16 mouse cellular contexts compared by ENCODE assay signal in genomic region chr4:134312901-134313300, GRCm38 (mm10). TPM values are rescaled to one million over a fixed set of nuclear protein-coding genes. Genes with fewer than 3 reads are reported as not detected.
DNase-seq lines count a peak whose midpoint lies in the region; ATAC-seq and TF ChIP-seq lines count a peak whose summit lies in the region.
"Had no signal": no experiment of that assay in that cellular context is flagged by ENCODE, and none has a peak within 500 bp of the region (broad histone marks: within the 10 kb centered on the region; RNA-seq: fewer than 3 reads in every experiment).

No protein-coding gene starts in this region.

- H3K9me3 ChIP-seq in forebrain, postnatal 0 days (ENCODE audit: low read length): no peaks in the 10 kb centered on the region
- H3K9me3 ChIP-seq in forebrain, embryonic 16.5 days (ENCODE audit: control insufficient read depth, low read length): 0 out of 2 replicates have a peak, but pooled peaks cover 3% of the 10 kb centered on the region
- H3K9me3 ChIP-seq in liver, postnatal 0 days (ENCODE audit: low read length): no peaks in the 10 kb centered on the region
- H3K9me3 ChIP-seq in liver, embryonic 11.5 days (ENCODE audit: control insufficient read depth, low read length): no peaks in the 10 kb centered on the region
- no peaks in the 10 kb centered on the region for H3K9me3 ChIP-seq in ES-E14 (ENCODE audit: control insufficient read depth, insufficient read depth, low read depth, low read length)
- H3K9me3 ChIP-seq: embryonic facial prominence, embryonic 12.5 days; forebrain, embryonic 13.5 days; hindbrain, embryonic 15.5 days had no signal

- H3K4me2 ChIP-seq in forebrain, postnatal 0 days (ENCODE audit: low read depth): no peak overlapping the region
- H3K4me2 ChIP-seq in forebrain, embryonic 16.5 days (ENCODE audit: low read length): no peak overlapping the region
- H3K4me2 ChIP-seq in liver, postnatal 0 days (ENCODE audit: low read depth, low read length): no peak overlapping the region
- H3K4me2 ChIP-seq in liver, embryonic 11.5 days: no peak overlapping the region
- H3K4me2 ChIP-seq: embryonic facial prominence, embryonic 12.5 days; forebrain, embryonic 13.5 days; hindbrain, embryonic 15.5 days; liver, embryonic 12.5 days had no signal

- in situ Hi-C loops in ES-E14 (cut with MboI; ENCODE audit: low sequenced_read_pairs in 2 of 2, unreplicated experiment in 2 of 2): no loop called here

- TF ChIP-seq EP300 in liver, postnatal 0 days (IDR thresholded peaks at IDR 0.05; ENCODE audit: low read depth): no peak

- no peak for DNase-seq in forebrain, postnatal 0 days
- DNase-seq in liver, postnatal 0 days: no peak
- no peak for DNase-seq in liver, embryonic 11.5 days (ENCODE audit: low spot score)
- peak; percentile 63 for DNase-seq in ES-E14 (ENCODE audit: low read depth, low spot score)
- peak; percentile 32 for DNase-seq in splenic B cell, adult 2 months (ENCODE audit: low read depth, low spot score)
- no peak for DNase-seq in left cerebral cortex, postnatal 36 days (ENCODE audit: low spot score in 2 of 2)
- DNase-seq: adrenal gland, adult 8-10 months; cerebellum, adult 11 months; gastrocnemius, postnatal 14 days; thymus, postnatal 36 days had no signal

- no peak overlapping the region for H3K9ac ChIP-seq in forebrain, postnatal 0 days
- H3K9ac ChIP-seq in forebrain, embryonic 16.5 days (replicated peaks; ENCODE audit: low read depth, low read length): no peak overlapping the region
- H3K9ac ChIP-seq in liver, postnatal 0 days (replicated peaks): no peak overlapping the region
- no peak overlapping the region for H3K9ac ChIP-seq in liver, embryonic 11.5 days (ENCODE audit: low read depth, low read length)
- H3K9ac ChIP-seq in ES-E14 (ENCODE audit: insufficient read depth, low read depth, low read length, poor library complexity, severe bottlenecking): no peak overlapping the region
- H3K9ac ChIP-seq: embryonic facial prominence, embryonic 12.5 days; forebrain, embryonic 13.5 days; hindbrain, embryonic 15.5 days; liver, embryonic 12.5 days had no signal

- H3K27me3 ChIP-seq in forebrain, postnatal 0 days (ENCODE audit: insufficient read depth, low read length): no peaks in the 10 kb centered on the region
- no peaks in the 10 kb centered on the region for H3K27me3 ChIP-seq in forebrain, embryonic 16.5 days (replicated peaks; ENCODE audit: control insufficient read depth, insufficient read depth, low read length)
- H3K27me3 ChIP-seq in liver, postnatal 0 days (ENCODE audit: insufficient read depth, low read length): 0 out of 2 replicates have a peak, but pooled peaks cover 3% of the 10 kb centered on the region
- no peaks in the 10 kb centered on the region for H3K27me3 ChIP-seq in liver, embryonic 11.5 days (replicated peaks; ENCODE audit: control insufficient read depth, insufficient read depth, low read length)
- H3K27me3 ChIP-seq in splenic B cell, adult 2 months (ENCODE audit: control insufficient read depth, insufficient read depth, low read length, poor library complexity, severe bottlenecking): no peaks in the 10 kb centered on the region
- H3K27me3 ChIP-seq: embryonic facial prominence, embryonic 12.5 days; forebrain, embryonic 13.5 days; hindbrain, embryonic 15.5 days had no signal

- H3K4me3 ChIP-seq in forebrain, postnatal 0 days (ENCODE audit: low read depth, low read length): no peak overlapping the region
- no peak overlapping the region for H3K4me3 ChIP-seq in forebrain, embryonic 16.5 days (replicated peaks; ENCODE audit: low read length)
- no peak overlapping the region for H3K4me3 ChIP-seq in liver, postnatal 0 days (ENCODE audit: low read depth, low read length)
- no peak overlapping the region for H3K4me3 ChIP-seq in liver, embryonic 11.5 days (ENCODE audit: low read depth, low read length)
- H3K4me3 ChIP-seq in ES-E14 (ENCODE audit: insufficient read depth in 1 of 2, low read depth in 1 of 2, low read length in 2 of 2, poor library complexity in 1 of 2, severe bottlenecking in 1 of 2): no peak overlapping the region
- H3K4me3 ChIP-seq: embryonic facial prominence, embryonic 12.5 days; forebrain, embryonic 13.5 days; hindbrain, embryonic 15.5 days; liver, embryonic 12.5 days had no signal

- TF ChIP-seq CTCF in forebrain, postnatal 0 days (IDR thresholded peaks at IDR 0.05; ENCODE audit: low read depth): peak; percentile 41
- TF ChIP-seq CTCF in liver, postnatal 0 days (IDR thresholded peaks at IDR 0.05; ENCODE audit: low read depth): peak; percentile 53

- 94% methylated on average over 6 of the region's 6 CpGs for WGBS in forebrain, postnatal 0 days
- WGBS in forebrain, embryonic 16.5 days: 96% methylated on average over 6 of the region's 6 CpGs
- 85% methylated on average over 6 of the region's 6 CpGs for WGBS in liver, postnatal 0 days (ENCODE audit: insufficient replicate concordance)
- WGBS in liver, embryonic 11.5 days: 95% methylated on average over 6 of the region's 6 CpGs

- no peaks in the 10 kb centered on the region for H3K36me3 ChIP-seq in forebrain, postnatal 0 days (ENCODE audit: insufficient read depth)
- H3K36me3 ChIP-seq in forebrain, embryonic 16.5 days (ENCODE audit: control insufficient read depth, insufficient read depth): no peaks in the 10 kb centered on the region
- no peaks in the 10 kb centered on the region for H3K36me3 ChIP-seq in liver, postnatal 0 days (replicated peaks; ENCODE audit: insufficient read depth, low read length)
- no peaks in the 10 kb centered on the region for H3K36me3 ChIP-seq in liver, embryonic 11.5 days (ENCODE audit: control insufficient read depth, insufficient read depth, low read length)
- H3K36me3 ChIP-seq in ES-E14 (ENCODE audit: control insufficient read depth, insufficient read depth, low read length, poor library complexity, severe bottlenecking): no peaks in the 10 kb centered on the region
- H3K36me3 ChIP-seq in splenic B cell, adult 2 months (ENCODE audit: control insufficient read depth, insufficient read depth, low read length, poor library complexity, severe bottlenecking): no peaks in the 10 kb centered on the region
- H3K36me3 ChIP-seq: embryonic facial prominence, embryonic 12.5 days; hindbrain, embryonic 15.5 days; liver, embryonic 12.5 days had no signal

- no peak for ATAC-seq in forebrain, postnatal 0 days
- no peak for ATAC-seq in forebrain, embryonic 16.5 days
- ATAC-seq in liver, postnatal 0 days: no peak
- ATAC-seq in liver, embryonic 11.5 days (replicated peaks; ENCODE audit: low FRiP score): no peak
- no peak for ATAC-seq in monocyte, adult 5-6 weeks (replicated peaks; ENCODE audit: insufficient number of reproducible peaks, low FRiP score, low TSS enrichment, poor library complexity, severe bottlenecking)
- ATAC-seq: forebrain, embryonic 13.5 days; liver, embryonic 12.5 days had no signal

- H3K27ac ChIP-seq in forebrain, postnatal 0 days (ENCODE audit: low read depth, low read length): no peak overlapping the region
- no peak overlapping the region for H3K27ac ChIP-seq in forebrain, embryonic 16.5 days (ENCODE audit: low read length)
- H3K27ac ChIP-seq in liver, postnatal 0 days (ENCODE audit: low read depth): no peak overlapping the region
- no peak overlapping the region for H3K27ac ChIP-seq in liver, embryonic 11.5 days (ENCODE audit: low read depth, low read length)
- H3K27ac ChIP-seq in ES-E14 (ENCODE audit: insufficient read depth, low read depth, low read length, poor library complexity, severe bottlenecking): no peak overlapping the region
- H3K27ac ChIP-seq: embryonic facial prominence, embryonic 12.5 days; forebrain, embryonic 13.5 days; hindbrain, embryonic 15.5 days; liver, embryonic 12.5 days had no signal

- intact Hi-C loops in left cerebral cortex, postnatal 36 days (cut with DNase I): no loop called here

- H3K4me1 ChIP-seq in forebrain, postnatal 0 days (ENCODE audit: insufficient read depth): no peaks in the 10 kb centered on the region
- no peaks in the 10 kb centered on the region; the same call in 1 of the 2 replicates for H3K4me1 ChIP-seq in forebrain, embryonic 16.5 days (replicated peaks; ENCODE audit: control insufficient read depth, insufficient read depth, low read length)
- no peaks in the 10 kb centered on the region for H3K4me1 ChIP-seq in liver, postnatal 0 days (ENCODE audit: insufficient read depth)
- no peaks in the 10 kb centered on the region for H3K4me1 ChIP-seq in liver, embryonic 11.5 days (replicated peaks; ENCODE audit: control insufficient read depth, insufficient read depth, low read length)
- H3K4me1 ChIP-seq in ES-E14 (ENCODE audit: control insufficient read depth in 2 of 2, insufficient read depth in 2 of 2, low read length in 2 of 2, poor library complexity in 1 of 2): peaks cover 5 to 16% of the 10 kb centered on the region in 2 experiments
- H3K4me1 ChIP-seq: forebrain, embryonic 13.5 days; hindbrain, embryonic 15.5 days; liver, embryonic 12.5 days had no signal

RNA-seq across cellular contexts. Expression of gene Trim63, which starts 2.0 kb away (rescaled TPM):
- total RNA-seq in forebrain, postnatal 0 days (2014; rRNA removed): 1.3 and 1.5 TPM in 2 replicates
- 0.18 and 0.31 TPM in 2 replicates for polyA plus RNA-seq in forebrain, postnatal 0 days (2015; fragmentation: Nextera tagmentation; extraction: Ambion mirVana)
- polyA plus RNA-seq in forebrain, embryonic 16.5 days (2015; fragmentation: Nextera tagmentation; extraction: Ambion mirVana): 0.15 and 0.26 TPM in 2 replicates
- 0.34 and 0.69 TPM in 2 replicates for polyA plus RNA-seq in liver, postnatal 0 days (2015; fragmentation: Nextera tagmentation; extraction: Ambion mirVana)
- polyA plus RNA-seq in liver, embryonic 11.5 days (2014; fragmentation: Nextera tagmentation; extraction: Ambion mirVana): 0.19 and 0.33 TPM in 2 replicates
- 3.5 and 4.3 TPM in 2 replicates for total RNA-seq in ES-E14 (2012; rRNA removed)
- total RNA-seq in monocyte, adult 5-6 weeks (2017): not detected in 3 replicates
- under 1 TPM; 0.22 to 0.27 TPM for total RNA-seq in left cerebral cortex, postnatal 36 days (2021)
- total RNA-seq: adrenal gland, adult 8-10 months had no signal
- polyA plus RNA-seq: forebrain, embryonic 13.5 days had no signal

RNA-seq across cellular contexts. Expression of gene Pdik1l, which starts 25.2 kb away (rescaled TPM):
- total RNA-seq in forebrain, postnatal 0 days (2014; rRNA removed): 42.2 and 43.8 TPM in 2 replicates
- polyA plus RNA-seq in forebrain, postnatal 0 days (2015; fragmentation: Nextera tagmentation; extraction: Ambion mirVana): 21.7 and 28.9 TPM in 2 replicates
- polyA plus RNA-seq in forebrain, embryonic 16.5 days (2015; fragmentation: Nextera tagmentation; extraction: Ambion mirVana): 46.7 and 47.1 TPM in 2 replicates
- polyA plus RNA-seq in liver, postnatal 0 days (2015; fragmentation: Nextera tagmentation; extraction: Ambion mirVana): 5.9 and 7.2 TPM in 2 replicates
- 19.3 and 20.0 TPM in 2 replicates for polyA plus RNA-seq in liver, embryonic 11.5 days (2014; fragmentation: Nextera tagmentation; extraction: Ambion mirVana)
- 12.6 and 13.2 TPM in 2 replicates for total RNA-seq in ES-E14 (2012; rRNA removed)
- 14.7 to 25.2 TPM (median 21.5 TPM) in 3 replicates for total RNA-seq in monocyte, adult 5-6 weeks (2017)
- total RNA-seq in left cerebral cortex, postnatal 36 days (2021): 10 to 100 TPM; 18.1 to 21.6 TPM

RNA-seq across cellular contexts. Expression of gene Slc30a2, which starts 30.1 kb away (rescaled TPM):
- 0.08 TPM in 1 of 2 replicates, not detected in the other for total RNA-seq in forebrain, postnatal 0 days (2014; rRNA removed)
- 0.15 and 0.28 TPM in 2 replicates for polyA plus RNA-seq in forebrain, postnatal 0 days (2015; fragmentation: Nextera tagmentation; extraction: Ambion mirVana)
- 0.15 and 0.17 TPM in 2 replicates for polyA plus RNA-seq in forebrain, embryonic 16.5 days (2015; fragmentation: Nextera tagmentation; extraction: Ambion mirVana)
- polyA plus RNA-seq in liver, postnatal 0 days (2015; fragmentation: Nextera tagmentation; extraction: Ambion mirVana): not detected in 2 replicates
- not detected in 2 replicates for polyA plus RNA-seq in liver, embryonic 11.5 days (2014; fragmentation: Nextera tagmentation; extraction: Ambion mirVana)
- 23.5 and 24.3 TPM in 2 replicates for total RNA-seq in ES-E14 (2012; rRNA removed)
- not detected in 3 replicates for total RNA-seq in monocyte, adult 5-6 weeks (2017)
- total RNA-seq in left cerebral cortex, postnatal 36 days (2021): not detected
- polyA plus RNA-seq: forebrain, embryonic 13.5 days; liver, embryonic 12.5 days had no signal

RNA-seq across cellular contexts. Expression of gene Grrp1, which starts 59.0 kb away (rescaled TPM):
- total RNA-seq in forebrain, postnatal 0 days (2014; rRNA removed): 14.2 and 18.3 TPM in 2 replicates
- 18.3 and 20.0 TPM in 2 replicates for polyA plus RNA-seq in forebrain, postnatal 0 days (2015; fragmentation: Nextera tagmentation; extraction: Ambion mirVana)
- 12.2 and 12.5 TPM in 2 replicates for polyA plus RNA-seq in forebrain, embryonic 16.5 days (2015; fragmentation: Nextera tagmentation; extraction: Ambion mirVana)
- polyA plus RNA-seq in liver, postnatal 0 days (2015; fragmentation: Nextera tagmentation; extraction: Ambion mirVana): 1.4 and 1.5 TPM in 2 replicates
- 2.5 and 3.8 TPM in 2 replicates for polyA plus RNA-seq in liver, embryonic 11.5 days (2014; fragmentation: Nextera tagmentation; extraction: Ambion mirVana)
- 1.6 and 2.2 TPM in 2 replicates for total RNA-seq in ES-E14 (2012; rRNA removed)
- not detected in 3 replicates for total RNA-seq in monocyte, adult 5-6 weeks (2017)
- 1 to 10 TPM; 2.8 to 3.4 TPM for total RNA-seq in left cerebral cortex, postnatal 36 days (2021)

Comparison
In these comparisons a context has a peak if more than half of its experiments do, and no peak if none do; other contexts are left out.
1. DNase-seq: peak in ES-E14 (single experiment) and splenic B cell, adult 2 months (single experiment); none in forebrain, postnatal 0 days (single experiment), liver, postnatal 0 days (single experiment), liver, embryonic 11.5 days (single experiment) and left cerebral cortex, postnatal 36 days (0 of 2).
2. RNA of gene Slc30a2, which starts 30.1 kb away (total RNA-seq): 23.5 to 24.3 TPM in ES-E14; not detected in left cerebral cortex, postnatal 36 days, 0.08 TPM in forebrain, postnatal 0 days and not detected in monocyte, adult 5-6 weeks; every median in the first group is over 10 times any median in the second.